Mouse (Mus musculus) bone marrow, adult 2 months (tissue): ENCODE results near the gene Cyba.

ENCODE experiments used
- CTCF ChIP-seq: fragments of 200-500 bp; IDR thresholded peaks from 2 replicates; pipeline ENCODE4 v1.5.1; 2011; ENCODE audit warnings: low read length, control low read depth; ENCODE audit not compliant: control insufficient read depth, insufficient read depth
- POLR2A ChIP-seq: fragments of 200-500 bp; IDR thresholded peaks from 2 replicates; pipeline ENCODE4 v1.6.1; 2011; ENCODE audit warnings: low read depth, mild to moderate bottlenecking, control low read depth, low read length, borderline replicate concordance; ENCODE audit not compliant: control insufficient read depth

DNA sequence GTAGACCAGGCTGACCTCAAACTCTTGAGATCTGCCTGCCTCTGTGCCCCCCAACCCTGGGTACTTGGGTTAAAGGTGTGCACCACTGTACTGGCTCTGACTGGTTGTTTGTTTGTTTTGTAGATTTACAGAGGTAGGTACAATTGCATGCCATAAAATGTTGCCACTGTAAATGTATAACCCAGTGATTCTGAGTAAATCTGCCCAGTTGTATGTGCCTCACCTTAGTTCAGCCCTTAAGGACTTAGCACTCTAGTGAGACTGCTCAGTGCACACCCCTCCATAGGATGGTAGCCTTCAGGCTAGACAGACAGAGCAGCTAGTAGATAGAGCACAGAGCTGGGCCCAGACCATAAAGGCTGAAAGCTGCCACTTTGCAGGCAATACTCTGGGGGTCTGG is 39.0 kb downstream of the Cyba start:
- TF ChIP-seq CTCF = no peak
- TF ChIP-seq POLR2A = no peak
